8 mouse cellular contexts compared by ENCODE assay signal in the genomic region with DNA sequence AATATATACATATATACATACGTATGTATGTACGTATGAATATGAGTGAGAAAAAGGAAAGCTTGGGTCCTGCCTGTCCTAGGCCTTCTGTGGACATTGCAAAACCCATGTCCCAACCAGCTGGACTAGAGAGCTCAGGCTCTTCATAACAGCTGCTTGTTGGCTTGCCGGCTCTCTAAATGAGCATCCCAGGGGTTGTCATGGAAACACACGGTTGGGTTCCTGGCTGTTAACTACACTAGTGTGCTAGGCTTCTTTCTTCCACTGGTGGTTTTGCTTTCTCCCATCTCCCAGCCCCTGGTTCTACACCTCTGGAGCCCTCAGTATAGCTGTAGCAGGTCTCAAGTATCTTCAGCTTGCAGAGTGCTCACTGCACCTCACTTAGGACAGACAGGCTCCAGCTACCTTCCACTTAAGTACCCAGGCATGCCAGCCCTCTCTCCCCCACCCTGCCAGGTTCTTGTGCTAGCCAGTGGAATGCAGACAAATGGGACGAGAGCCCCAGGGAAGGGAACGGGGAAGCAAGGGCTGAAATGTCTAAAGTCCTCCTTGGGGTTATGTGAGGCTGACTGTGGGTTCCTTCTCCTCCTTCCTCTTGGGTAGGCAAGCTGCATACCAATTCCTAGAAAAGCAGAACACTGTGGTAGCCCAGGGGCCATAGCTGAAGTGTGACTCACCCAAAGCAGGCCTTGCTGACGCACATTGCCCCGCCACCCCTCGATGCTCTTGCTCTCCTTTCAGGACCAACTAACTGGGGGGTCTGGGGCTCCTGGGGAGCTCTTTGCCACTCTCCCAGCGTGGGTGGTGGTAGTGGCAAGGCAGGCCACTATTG. TPM values are rescaled to one million over a fixed set of nuclear protein-coding genes. Genes with fewer than 3 reads are reported as not detected.
DNase-seq lines count a peak whose midpoint lies in the region; ATAC-seq and TF ChIP-seq lines count a peak whose summit lies in the region.

No protein-coding gene starts in this region.

- 55% methylated on average over 10 of the region's 10 CpGs for WGBS in embryonic facial prominence, embryonic 11.5 days
- WGBS in stomach, embryonic 14.5 days = 54% methylated on average over 10 of the region's 10 CpGs

- no peak overlapping the region for H3K27ac ChIP-seq in embryonic facial prominence, embryonic 11.5 days (replicated peaks; ENCODE audit: low read depth, low read length)
- peak overlapping the region; percentile 86 for H3K27ac ChIP-seq in layer of hippocampus, adult 2 months
- H3K27ac ChIP-seq in stomach, embryonic 14.5 days (ENCODE audit: low read length) = peak overlapping the region; percentile 87

- no peak overlapping the region for H3K9ac ChIP-seq in embryonic facial prominence, embryonic 11.5 days (replicated peaks; ENCODE audit: low read length)
- no peak overlapping the region for H3K9ac ChIP-seq in stomach, embryonic 14.5 days (replicated peaks; ENCODE audit: low read depth, low read length)

- 0 out of 2 replicates have a peak, but pooled peaks have one; percentile 37 for ATAC-seq in embryonic facial prominence, embryonic 11.5 days (replicated peaks; ENCODE audit: insufficient number of reproducible peaks, low FRiP score, low TSS enrichment, low read depth)
- no peak for ATAC-seq in stomach, embryonic 14.5 days (ENCODE audit: insufficient number of reproducible peaks, insufficient read depth, low FRiP score, low read depth)

- H3K4me3 ChIP-seq in embryonic facial prominence, embryonic 11.5 days (ENCODE audit: low read depth, low read length) = no peak overlapping the region
- H3K4me3 ChIP-seq in layer of hippocampus, adult 2 months = no peak overlapping the region
- H3K4me3 ChIP-seq in stomach, embryonic 14.5 days (ENCODE audit: low read depth, low read length) = no peak overlapping the region

- TF ChIP-seq CTCF in layer of hippocampus, adult 2 months (conservative IDR thresholded peaks at IDR 0.05) = peak; percentile 28

- peaks cover 8% of the 10 kb centered on the region for H3K36me3 ChIP-seq in embryonic facial prominence, embryonic 11.5 days (replicated peaks; ENCODE audit: control insufficient read depth, insufficient read depth, low read depth, low read length)
- peaks cover 23% of the 10 kb centered on the region for H3K36me3 ChIP-seq in stomach, embryonic 14.5 days (ENCODE audit: control insufficient read depth, insufficient read depth, low read length)

- no peaks in the 10 kb centered on the region for H3K27me3 ChIP-seq in embryonic facial prominence, embryonic 11.5 days (ENCODE audit: control insufficient read depth, insufficient read depth, low read length)
- no peaks in the 10 kb centered on the region for H3K27me3 ChIP-seq in stomach, embryonic 14.5 days (ENCODE audit: control insufficient read depth, insufficient read depth, low read length)

- H3K4me1 ChIP-seq in embryonic facial prominence, embryonic 11.5 days (ENCODE audit: control insufficient read depth, insufficient read depth, low read length) = peaks cover 2% of the 10 kb centered on the region; the same call in 1 of the 2 replicates
- peaks cover 32% of the 10 kb centered on the region for H3K4me1 ChIP-seq in stomach, embryonic 14.5 days (ENCODE audit: control insufficient read depth, insufficient read depth, low read length)

- no peak overlapping the region for H3K4me2 ChIP-seq in embryonic facial prominence, embryonic 11.5 days (ENCODE audit: low read depth, low read length)
- no peak overlapping the region for H3K4me2 ChIP-seq in stomach, embryonic 14.5 days (replicated peaks; ENCODE audit: low read depth, low read length)

- DNase-seq in right cerebral cortex, adult 18-20 months = peak; percentile 48
- DNase-seq in right cerebral cortex, postnatal 4 days = no peak
- peak; percentile 39 for DNase-seq in embryonic facial prominence, embryonic 11.5 days (ENCODE audit: low spot score)
- peak; percentile 54 for DNase-seq in heart, postnatal 4 days
- peak; percentile 64 to 82 for DNase-seq in layer of hippocampus, adult 2 months (ENCODE audit: low spot score in 2 of 2)
- peak; percentile 73 to 86 for DNase-seq in lung, postnatal 4 days
- no peak for DNase-seq in thymus, postnatal 0 days (ENCODE audit: low spot score)

- H3K9me3 ChIP-seq in embryonic facial prominence, embryonic 11.5 days (replicated peaks; ENCODE audit: control insufficient read depth, low read length) = no peaks in the 10 kb centered on the region
- no peaks in the 10 kb centered on the region for H3K9me3 ChIP-seq in stomach, embryonic 14.5 days (ENCODE audit: control insufficient read depth, low read depth, low read length)

RNA-seq across cellular contexts. Expression of gene Eva1b, which starts 16.0 kb away (rescaled TPM):
- polyA plus RNA-seq in embryonic facial prominence, embryonic 11.5 days (2014; fragmentation: Nextera tagmentation; extraction: Ambion mirVana) = 48.9 and 51.0 TPM in 2 replicates
- total RNA-seq in heart, postnatal 4 days (2021) = 10 to 100 TPM; 27.3 to 29.3 TPM
- total RNA-seq in layer of hippocampus, adult 2 months (2021) = 1 to 10 TPM; 3.3 to 3.6 TPM
- 70.2 and 76.5 TPM in 2 replicates for polyA plus RNA-seq in stomach, embryonic 14.5 days (2014; fragmentation: Nextera tagmentation; extraction: Ambion mirVana)
- polyA plus RNA-seq in thymus, postnatal 0 days (2015; fragmentation: Nextera tagmentation; extraction: Ambion mirVana) = 28.2 and 28.7 TPM in 2 replicates

RNA-seq across cellular contexts. Expression of gene Stk40, which starts 27.7 kb away (rescaled TPM):
- 22.7 and 23.8 TPM in 2 replicates for polyA plus RNA-seq in embryonic facial prominence, embryonic 11.5 days (2014; fragmentation: Nextera tagmentation; extraction: Ambion mirVana)
- total RNA-seq in heart, postnatal 4 days (2021) = 10 to 100 TPM; 32.5 to 33.2 TPM
- 10 to 100 TPM; 24.8 to 26.6 TPM for total RNA-seq in layer of hippocampus, adult 2 months (2021)
- polyA plus RNA-seq in stomach, embryonic 14.5 days (2014; fragmentation: Nextera tagmentation; extraction: Ambion mirVana) = 20.0 and 23.6 TPM in 2 replicates
- 26.5 and 28.8 TPM in 2 replicates for polyA plus RNA-seq in thymus, postnatal 0 days (2015; fragmentation: Nextera tagmentation; extraction: Ambion mirVana)

RNA-seq across cellular contexts. Expression of gene Sh3d21, which starts 31.8 kb away (rescaled TPM):
- 4.7 and 5.0 TPM in 2 replicates for polyA plus RNA-seq in embryonic facial prominence, embryonic 11.5 days (2014; fragmentation: Nextera tagmentation; extraction: Ambion mirVana)
- 1 to 10 TPM; 1.6 to 1.8 TPM for total RNA-seq in heart, postnatal 4 days (2021)
- total RNA-seq in layer of hippocampus, adult 2 months (2021) = under 1 TPM; 0.59 to 0.81 TPM
- 7.4 and 8.7 TPM in 2 replicates for polyA plus RNA-seq in stomach, embryonic 14.5 days (2014; fragmentation: Nextera tagmentation; extraction: Ambion mirVana)
- 2.2 and 2.7 TPM in 2 replicates for polyA plus RNA-seq in thymus, postnatal 0 days (2015; fragmentation: Nextera tagmentation; extraction: Ambion mirVana)

RNA-seq across cellular contexts. Expression of gene Lsm10, which starts 35.1 kb away (rescaled TPM):
- polyA plus RNA-seq in embryonic facial prominence, embryonic 11.5 days (2014; fragmentation: Nextera tagmentation; extraction: Ambion mirVana) = 46.1 and 47.0 TPM in 2 replicates
- total RNA-seq in heart, postnatal 4 days (2021) = 10 to 100 TPM; 17.3 to 18.4 TPM
- 10 to 100 TPM; 13.4 to 13.8 TPM for total RNA-seq in layer of hippocampus, adult 2 months (2021)
- 57.5 and 58.4 TPM in 2 replicates for polyA plus RNA-seq in stomach, embryonic 14.5 days (2014; fragmentation: Nextera tagmentation; extraction: Ambion mirVana)
- polyA plus RNA-seq in thymus, postnatal 0 days (2015; fragmentation: Nextera tagmentation; extraction: Ambion mirVana) = 55.9 and 61.0 TPM in 2 replicates

Comparison
In these comparisons a context has a peak if more than half of its experiments do, and no peak if none do; other contexts are left out.
1. DNase-seq: peak in right cerebral cortex, adult 18-20 months (single experiment), embryonic facial prominence, embryonic 11.5 days (single experiment), heart, postnatal 4 days (single experiment), layer of hippocampus, adult 2 months (2 of 2) and lung, postnatal 4 days (2 of 2); none in right cerebral cortex, postnatal 4 days (single experiment) and thymus, postnatal 0 days (single experiment).